Mouse (Mus musculus): ENCODE measurements around the gene Arl16. TPM values are rescaled to one million over a fixed set of nuclear protein-coding genes. Genes with fewer than 3 reads are reported as not detected.

The Arl16 gene
- polyA plus RNA-seq, 1 experiment from 2014 or later, result 56.1 TPM

- Histone ChIP-seq H3K9me3 (ENCODE audit: control insufficient read depth, low read length) (no peaks in the 10 kb centered on the region), H3K4me1 (replicated peaks; ENCODE audit: control insufficient read depth, insufficient read depth, low read length) (peaks cover 28% of the 10 kb centered on the region), H3K4me2 (replicated peaks) (peak overlapping the region; percentile 86), H3K27ac (peak overlapping the region; percentile 72; the same call in 1 of the 2 replicates), H3K27me3 (ENCODE audit: control insufficient read depth, insufficient read depth, low read length) (no peaks in the 10 kb centered on the region), H3K9ac (peak overlapping the region; percentile 75), H3K36me3 (replicated peaks; ENCODE audit: control insufficient read depth, insufficient read depth) (peaks cover 59% of the 10 kb centered on the region), H3K4me3 (replicated peaks; ENCODE audit: low read length) (peak overlapping the region; percentile 77)
- DNase-seq (ENCODE audit: low spot score) (no peak), ATAC-seq (ENCODE audit: low FRiP score) (no peak)
- WGBS, result 61% methylated on average over 3 of the region's 3 CpGs
Measured at GRCm38 (mm10) chr11:120493351-120493750, 25.9 kb upstream of the Arl16 start.

GRCm38 (mm10) chr11:120492878-120493203 lies 25.4 kb upstream of the Arl16 start:
- DNase-seq (ENCODE audit: low spot score) (no peak), ATAC-seq (ENCODE audit: low FRiP score) (no peak)
- Histone ChIP-seq H3K4me3 (replicated peaks; ENCODE audit: low read length) (peak overlapping the region; percentile 77), H3K9ac (peak overlapping the region; percentile 75), H3K36me3 (replicated peaks; ENCODE audit: control insufficient read depth, insufficient read depth) (peaks cover 59% of the 10 kb centered on the region), H3K4me1 (replicated peaks; ENCODE audit: control insufficient read depth, insufficient read depth, low read length) (peaks cover 28% of the 10 kb centered on the region), H3K4me2 (replicated peaks) (peak overlapping the region; percentile 86), H3K27ac (peak overlapping the region; percentile 72), H3K27me3 (ENCODE audit: control insufficient read depth, insufficient read depth, low read length) (no peaks in the 10 kb centered on the region), H3K9me3 (ENCODE audit: control insufficient read depth, low read length) (no peaks in the 10 kb centered on the region)
- 24% methylated on average over 3 of the region's 3 CpGs for WGBS

GRCm38 (mm10) chr11:120492024-120492877 lies 24.8 kb upstream of the Arl16 start:
- ATAC-seq (ENCODE audit: low FRiP score) (peak; percentile 49), DNase-seq (ENCODE audit: low spot score) (peak; percentile 50)
- H3K9me3 ChIP-seq (ENCODE audit: control insufficient read depth, low read length), result no peaks in the 10 kb centered on the region
- peaks cover 59% of the 10 kb centered on the region for H3K36me3 ChIP-seq (replicated peaks; ENCODE audit: control insufficient read depth, insufficient read depth)
- H3K4me1 ChIP-seq (replicated peaks; ENCODE audit: control insufficient read depth, insufficient read depth, low read length), result peaks cover 28% of the 10 kb centered on the region
- WGBS, result under 1% methylated on average over 48 of the region's 48 CpGs
- H3K27ac ChIP-seq, result peak overlapping the region; percentile 72
- H3K27me3 ChIP-seq (ENCODE audit: control insufficient read depth, insufficient read depth, low read length), result no peaks in the 10 kb centered on the region
- peak overlapping the region; percentile 86 for H3K4me2 ChIP-seq (replicated peaks)
- H3K9ac ChIP-seq, result peak overlapping the region; percentile 75
- H3K4me3 ChIP-seq (replicated peaks; ENCODE audit: low read length), result peak overlapping the region; percentile 77

GRCm38 (mm10) chr11:120491317-120492023 lies 24.1 kb upstream of the Arl16 start, which contains the start of gene Slc25a10:
Slc25a10 (plus strand) TSS chr11:120491840.
- H3K4me3 ChIP-seq (replicated peaks; ENCODE audit: low read length), result peak within 1 kb of the TSS; percentile 77
- peak; percentile 89 for DNase-seq (ENCODE audit: low spot score)
- H3K4me2 ChIP-seq (replicated peaks), result peak within 1 kb of the TSS; percentile 86
- H3K36me3 ChIP-seq (replicated peaks; ENCODE audit: control insufficient read depth, insufficient read depth), result peaks cover 59% of the 10 kb centered on the region
- H3K4me1 ChIP-seq (replicated peaks; ENCODE audit: control insufficient read depth, insufficient read depth, low read length), result peaks cover 28% of the 10 kb centered on the region
- no peaks in the 10 kb centered on the region for H3K9me3 ChIP-seq (ENCODE audit: control insufficient read depth, low read length)
- ATAC-seq (ENCODE audit: low FRiP score), result peak; percentile 86
- no peaks in the 10 kb centered on the region for H3K27me3 ChIP-seq (ENCODE audit: control insufficient read depth, insufficient read depth, low read length)
- WGBS, result under 1% methylated on average over 35 of the region's 35 CpGs
- H3K27ac ChIP-seq, result peak within 1 kb of the TSS; percentile 72
- peak within 1 kb of the TSS; percentile 75 for H3K9ac ChIP-seq

- no peak overlapping the region for H3K27ac ChIP-seq
- DNase-seq (ENCODE audit: low spot score) (no peak), ATAC-seq (ENCODE audit: low FRiP score) (no peak)
- H3K9ac ChIP-seq, result no peak overlapping the region
- peaks cover 34% of the 10 kb centered on the region for H3K4me1 ChIP-seq (replicated peaks; ENCODE audit: control insufficient read depth, insufficient read depth, low read length)
- 34% methylated on average over 4 of the region's 4 CpGs for WGBS
- no peak overlapping the region for H3K4me3 ChIP-seq (replicated peaks; ENCODE audit: low read length)
- H3K27me3 ChIP-seq (ENCODE audit: control insufficient read depth, insufficient read depth, low read length), result no peaks in the 10 kb centered on the region
- H3K4me2 ChIP-seq (replicated peaks), result peak overlapping the region; percentile 86; the same call in 1 of the 2 replicates
- H3K36me3 ChIP-seq (replicated peaks; ENCODE audit: control insufficient read depth, insufficient read depth), result peaks cover 59% of the 10 kb centered on the region
- no peaks in the 10 kb centered on the region for H3K9me3 ChIP-seq (ENCODE audit: control insufficient read depth, low read length)
Measured at GRCm38 (mm10) chr11:120490291-120491046, 23.1 kb upstream of the Arl16 start.

GRCm38 (mm10) chr11:120489054-120489761 lies 21.8 kb upstream of the Arl16 start:
- Histone ChIP-seq H3K9ac (no peak overlapping the region), H3K27me3 (ENCODE audit: control insufficient read depth, insufficient read depth, low read length) (no peaks in the 10 kb centered on the region), H3K4me3 (replicated peaks; ENCODE audit: low read length) (no peak overlapping the region), H3K27ac (no peak overlapping the region), H3K4me2 (replicated peaks) (no peak overlapping the region), H3K4me1 (replicated peaks; ENCODE audit: control insufficient read depth, insufficient read depth, low read length) (peaks cover 39% of the 10 kb centered on the region), H3K36me3 (replicated peaks; ENCODE audit: control insufficient read depth, insufficient read depth) (peaks cover 47% of the 10 kb centered on the region), H3K9me3 (ENCODE audit: control insufficient read depth, low read length) (no peaks in the 10 kb centered on the region)
- 69% methylated on average over 4 of the region's 4 CpGs for WGBS
- DNase-seq (ENCODE audit: low spot score) (peak; percentile 81), ATAC-seq (ENCODE audit: low FRiP score) (no peak)

- Histone ChIP-seq H3K9me3 (ENCODE audit: control insufficient read depth, low read length) (no peaks in the 10 kb centered on the region), H3K4me2 (replicated peaks) (no peak overlapping the region), H3K9ac (no peak overlapping the region), H3K27me3 (ENCODE audit: control insufficient read depth, insufficient read depth, low read length) (no peaks in the 10 kb centered on the region), H3K4me3 (replicated peaks; ENCODE audit: low read length) (no peak overlapping the region), H3K27ac (no peak overlapping the region), H3K4me1 (replicated peaks; ENCODE audit: control insufficient read depth, insufficient read depth, low read length) (peaks cover 41% of the 10 kb centered on the region), H3K36me3 (replicated peaks; ENCODE audit: control insufficient read depth, insufficient read depth) (peaks cover 47% of the 10 kb centered on the region)
- no peak for ATAC-seq (ENCODE audit: low FRiP score)
- DNase-seq (ENCODE audit: low spot score), result no peak
- 87% methylated on average over 4 of the region's 4 CpGs for WGBS
Measured at GRCm38 (mm10) chr11:120488516-120488915, 21.1 kb upstream of the Arl16 start.

- ATAC-seq (ENCODE audit: low FRiP score) (no peak), DNase-seq (ENCODE audit: low spot score) (no peak)
- Histone ChIP-seq H3K27me3 (ENCODE audit: control insufficient read depth, insufficient read depth, low read length) (no peaks in the 10 kb centered on the region), H3K36me3 (replicated peaks; ENCODE audit: control insufficient read depth, insufficient read depth) (peaks cover 78% of the 10 kb centered on the region), H3K4me1 (replicated peaks; ENCODE audit: control insufficient read depth, insufficient read depth, low read length) (peaks cover 17% of the 10 kb centered on the region), H3K4me2 (replicated peaks) (peak overlapping the region; percentile 92), H3K9ac (peak overlapping the region; percentile 89), H3K27ac (0 out of 2 replicates have a peak overlapping the region, but pooled peaks have one; percentile 91), H3K9me3 (ENCODE audit: control insufficient read depth, low read length) (no peaks in the 10 kb centered on the region), H3K4me3 (replicated peaks; ENCODE audit: low read length) (peak overlapping the region; percentile 85)
- 10% methylated on average over 10 of the region's 10 CpGs for WGBS
Measured at GRCm38 (mm10) chr11:120485251-120485650, 17.8 kb upstream of the Arl16 start.

Data from hindbrain, embryonic 14.5 days (tissue).